Mouse (Mus musculus) thymus, postnatal 14 days (tissue): ENCODE results near the gene Cldn15.

Experiments
- DNase-seq: peaks from one replicate; pipeline ENCODE4 v3.0.0; 2021

Gene Cldn15

DNA sequence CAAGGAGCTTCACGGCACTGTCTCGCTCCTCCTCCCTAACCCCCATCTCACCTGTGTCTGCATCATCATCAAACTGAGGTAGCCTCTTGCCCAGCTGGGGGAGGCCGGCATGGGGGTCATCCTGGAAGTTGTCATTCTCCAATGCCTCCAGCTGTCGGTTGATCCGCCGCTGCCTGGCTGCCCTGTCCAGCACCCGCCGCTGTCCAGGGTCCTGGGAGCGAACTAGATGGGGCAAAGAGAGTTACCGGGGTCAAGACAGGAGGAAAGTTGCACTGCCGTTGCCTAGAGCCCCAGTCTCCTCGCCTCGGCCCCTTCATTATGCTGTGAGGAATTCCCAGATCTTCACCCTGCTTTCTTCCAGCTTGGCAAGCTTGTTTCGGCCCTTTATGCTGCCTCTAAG lies 18.4 kb downstream of the Cldn15 start:
- DNase-seq, result no peak

DNA sequence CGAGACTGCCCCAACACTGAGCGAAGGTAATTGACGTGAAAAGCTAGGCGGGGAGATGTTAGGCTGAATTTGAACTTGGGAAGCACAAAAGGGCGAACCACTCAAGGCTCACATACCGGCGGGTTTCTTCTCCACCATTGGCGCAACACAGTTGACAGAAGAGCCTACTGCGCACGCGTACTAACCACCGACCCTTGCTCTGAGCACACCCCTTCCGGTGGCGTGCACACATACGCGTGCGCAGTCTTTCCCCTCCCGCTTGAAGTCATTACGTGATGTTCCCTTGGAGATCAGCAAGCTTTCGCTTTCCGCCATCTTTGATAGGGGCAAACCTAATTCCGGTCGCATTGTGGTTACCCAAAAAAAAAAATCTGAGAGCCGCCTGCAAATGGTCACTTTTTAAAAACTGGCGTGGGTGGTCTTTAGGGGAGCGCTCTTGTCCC lies 20.3 kb downstream of the Cldn15 start, which contains the start of gene Plod3:
Gene Plod3 (plus strand): TSS at position 325 of the 443 bp plus-strand sequence.
- peak; percentile 98 for DNase-seq

DNA sequence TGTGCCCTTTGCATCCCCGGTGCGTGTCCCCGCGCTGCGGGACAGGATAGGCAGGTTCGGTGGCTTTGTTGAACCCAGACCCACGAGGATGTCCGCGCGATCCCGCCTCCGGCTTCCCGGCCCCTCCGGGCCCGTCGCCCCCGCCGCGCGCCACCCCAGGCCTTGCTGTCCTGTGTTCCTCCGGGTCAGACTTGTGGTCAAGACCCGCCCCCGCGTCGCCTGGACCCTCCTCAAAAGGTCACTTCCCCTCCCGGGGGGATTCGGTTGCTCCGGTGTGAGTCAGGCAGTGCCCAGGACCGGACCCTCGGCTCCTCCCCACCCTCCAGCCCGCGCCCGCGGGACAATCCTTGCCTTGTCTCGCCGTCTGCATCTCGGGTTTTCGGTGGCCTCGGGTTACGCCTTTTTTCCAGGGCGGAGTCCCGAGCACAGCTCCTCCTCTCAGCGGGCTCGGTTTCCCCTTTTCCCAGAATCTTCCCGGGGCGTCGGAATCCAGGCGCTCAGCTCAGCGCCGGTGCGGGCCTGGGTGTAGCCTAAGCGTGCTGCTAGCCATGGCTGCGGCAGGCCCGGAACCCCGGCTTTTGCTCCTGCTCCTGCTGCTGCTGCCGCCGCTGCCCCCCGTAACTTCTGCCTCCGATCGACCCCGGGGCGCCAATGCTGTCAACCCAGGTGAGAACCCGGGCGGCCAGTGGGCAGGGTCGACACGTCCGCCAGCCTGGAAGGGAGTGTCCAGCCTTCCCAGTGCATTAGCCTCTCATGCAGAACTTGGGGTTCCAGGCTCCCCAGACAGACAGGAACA lies 20.9 kb downstream of the Cldn15 start:
- DNase-seq, result peak; percentile 69

DNA sequence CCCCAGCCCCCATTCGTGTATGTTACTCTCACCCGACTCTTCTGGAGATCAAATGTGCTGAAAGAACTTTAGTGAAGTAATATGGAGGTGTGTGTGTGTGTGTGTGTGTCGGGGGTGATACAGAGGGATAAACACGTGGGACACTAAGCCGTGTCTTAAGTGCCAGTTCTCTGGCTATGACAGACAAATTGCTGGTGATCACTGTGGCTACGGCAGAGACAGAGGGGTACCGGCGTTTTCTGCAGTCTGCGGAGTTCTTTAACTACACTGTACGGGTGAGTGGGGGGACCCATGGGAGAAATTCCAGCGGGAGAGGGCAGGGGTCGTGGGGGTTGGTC lies 21.5 kb downstream of the Cldn15 start, which contains the start of gene Znhit1:
Gene Znhit1 (minus strand): TSS at position 88 of the 338 bp plus-strand sequence.
- DNase-seq, result peak; percentile 11

DNA sequence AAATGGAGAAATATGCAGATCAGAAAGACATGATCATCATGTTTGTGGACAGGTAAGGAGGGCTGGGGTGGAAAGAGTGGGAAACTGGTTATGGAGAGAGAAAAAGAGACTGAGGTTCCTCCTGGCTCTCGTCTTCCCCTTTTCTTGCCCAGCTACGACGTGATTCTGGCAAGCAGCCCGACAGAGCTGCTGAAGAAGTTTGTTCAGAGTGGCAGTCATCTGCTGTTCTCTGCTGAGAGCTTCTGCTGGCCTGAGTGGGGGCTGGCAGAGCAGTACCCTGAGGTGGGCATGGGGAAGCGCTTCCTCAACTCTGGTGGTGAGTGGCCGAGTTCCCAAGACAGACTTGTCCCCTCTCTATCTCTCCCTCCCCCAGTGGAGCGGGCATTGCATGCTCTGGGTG lies 22.0 kb downstream of the Cldn15 start:
- DNase-seq, result no peak

DNA sequence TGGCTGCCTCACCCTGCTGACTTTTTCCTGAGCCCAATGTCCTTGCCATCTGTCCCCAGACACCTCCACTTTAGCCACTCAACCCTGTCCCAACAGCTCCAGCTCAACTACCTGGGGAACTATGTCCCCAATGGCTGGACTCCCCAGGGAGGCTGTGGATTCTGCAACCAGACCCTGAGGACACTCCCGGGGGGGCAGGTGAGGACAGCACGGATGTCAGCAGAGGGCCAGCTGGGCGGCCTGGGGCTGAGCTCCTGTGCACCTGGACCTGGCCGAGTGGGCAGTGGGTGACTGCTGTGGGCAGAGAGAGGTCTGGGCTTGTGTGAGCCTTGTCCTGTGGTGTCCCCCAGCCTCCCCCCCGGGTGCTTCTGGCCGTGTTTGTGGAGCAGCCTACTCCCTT lies 23.4 kb downstream of the Cldn15 start:
- DNase-seq, result no peak

DNA sequence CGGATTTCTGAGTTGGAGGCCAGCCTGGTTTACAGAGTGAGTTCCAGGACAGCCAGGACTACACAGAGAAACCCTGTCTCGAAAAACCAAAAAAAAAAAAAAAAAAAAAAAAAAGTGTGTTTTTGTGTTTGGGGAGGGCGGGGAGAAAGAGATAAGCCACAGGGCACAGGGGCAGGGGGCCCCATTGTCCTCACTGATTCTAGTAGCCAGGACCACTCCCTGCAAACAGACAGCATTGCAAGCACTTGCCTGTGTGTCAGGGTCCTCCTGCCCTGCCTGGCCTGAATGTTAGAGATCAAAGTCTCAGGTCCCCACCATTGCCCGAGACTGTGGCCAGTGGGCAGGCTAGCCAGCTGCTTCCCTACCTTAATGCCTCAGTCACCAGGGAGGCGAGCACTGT lies 33.0 kb downstream of the Cldn15 start:
- no peak for DNase-seq

DNA sequence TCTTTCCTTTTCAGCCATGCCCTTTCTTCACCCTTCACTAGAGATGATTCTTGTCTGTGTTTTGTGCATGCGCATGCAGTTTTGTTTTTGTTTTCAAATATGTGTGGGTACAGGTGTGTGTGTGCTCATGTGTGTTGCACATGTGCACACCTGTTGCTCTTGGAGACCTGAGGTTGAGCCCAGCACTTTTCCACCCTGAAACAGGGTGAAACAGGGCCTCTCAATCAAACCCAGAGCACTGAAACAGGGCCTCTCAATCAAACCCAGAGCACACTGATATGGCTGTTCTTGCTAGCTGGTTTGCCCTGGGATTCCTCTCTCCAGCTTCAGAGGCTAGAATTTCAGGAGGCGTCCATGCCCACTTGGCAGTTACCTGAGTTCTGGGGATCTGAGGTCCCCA lies 34.2 kb downstream of the Cldn15 start:
- DNase-seq, result no peak

DNA sequence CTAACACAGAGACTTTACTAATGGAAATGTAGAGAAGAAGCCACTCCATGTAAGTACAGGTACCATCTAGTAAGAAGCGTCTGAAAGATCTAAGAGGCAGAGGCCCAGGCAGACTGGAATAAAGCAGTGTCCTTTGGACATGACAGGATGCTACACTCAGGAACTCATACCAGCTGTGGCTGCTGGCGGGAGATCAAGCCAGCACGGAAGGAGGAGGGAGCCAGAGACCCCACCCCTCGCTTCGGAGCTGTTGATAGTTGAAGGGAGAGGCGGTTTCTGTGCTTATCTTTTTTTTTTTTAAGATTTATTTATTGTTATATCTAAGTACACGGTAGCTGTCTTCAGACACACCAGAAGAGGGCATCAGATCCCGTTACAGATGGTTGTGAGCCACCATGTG lies 40.9 kb downstream of the Cldn15 start:
- DNase-seq, result no peak

DNA sequence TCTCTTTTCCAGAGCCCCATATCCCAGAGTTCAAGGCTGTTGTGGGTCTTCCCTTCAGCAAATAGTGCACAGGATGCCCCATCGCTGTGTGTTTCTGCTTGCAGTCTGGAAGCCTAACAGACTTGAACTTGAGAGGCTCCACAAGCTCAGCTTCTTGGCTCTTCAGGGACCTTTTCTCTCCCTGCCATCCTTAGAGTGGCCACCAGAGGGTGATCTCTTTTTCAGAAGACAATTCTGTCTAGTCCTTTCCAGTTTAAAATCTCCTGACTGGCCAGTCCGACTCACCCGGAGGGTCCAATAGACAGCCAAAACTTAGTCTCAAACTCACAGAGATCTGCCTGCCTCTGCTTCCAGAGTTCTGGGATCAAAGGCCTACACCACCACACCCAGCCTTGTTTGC lies 43.6 kb downstream of the Cldn15 start:
- peak; percentile 50 for DNase-seq

DNA sequence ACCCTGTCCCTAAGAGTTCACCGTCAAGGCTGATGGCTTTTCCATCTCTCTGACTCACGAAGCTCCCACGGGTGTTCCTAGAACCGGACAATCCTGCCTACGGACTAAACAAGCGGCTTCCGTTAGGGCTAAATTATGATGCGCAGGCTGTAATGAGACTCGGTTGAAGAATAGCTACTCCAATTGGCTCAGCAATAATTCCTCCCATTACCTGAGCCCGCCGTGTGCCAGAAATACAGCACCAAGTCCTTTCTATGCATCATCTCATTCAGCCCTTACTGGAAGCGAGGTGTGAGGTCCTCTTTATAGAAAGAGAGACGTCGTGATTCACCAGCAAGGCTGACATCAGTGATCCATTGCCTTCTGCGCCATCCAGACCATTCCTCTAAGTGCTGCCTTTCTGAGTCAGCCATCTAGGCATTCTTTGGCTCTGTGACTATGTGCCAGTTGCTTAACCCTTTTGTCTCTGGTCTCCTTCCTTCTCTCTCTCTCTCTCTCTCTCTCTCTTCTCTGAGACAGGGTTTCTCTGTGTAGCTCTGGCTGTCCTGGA lies 46.1 kb downstream of the Cldn15 start:
- DNase-seq, result no peak

DNA sequence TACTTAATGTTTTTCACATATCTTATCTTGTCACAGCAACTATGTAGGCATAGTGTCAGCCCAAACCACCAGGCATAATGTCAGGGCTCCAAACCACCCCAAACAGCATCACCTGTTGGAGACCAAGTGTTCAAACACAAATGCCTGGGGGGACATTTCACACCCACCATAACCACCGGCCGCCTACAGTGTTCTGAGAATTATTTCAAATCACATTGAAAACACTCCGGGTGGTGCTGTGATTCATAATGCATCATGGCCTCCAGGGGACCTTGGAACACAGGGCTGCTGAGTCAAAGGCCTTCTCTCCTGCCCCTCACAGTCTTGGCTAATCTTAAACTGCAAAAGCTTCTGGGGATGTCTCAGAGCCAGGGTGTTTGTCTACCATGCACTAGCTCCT lies 49.5 kb downstream of the Cldn15 start:
- no peak for DNase-seq

DNA sequence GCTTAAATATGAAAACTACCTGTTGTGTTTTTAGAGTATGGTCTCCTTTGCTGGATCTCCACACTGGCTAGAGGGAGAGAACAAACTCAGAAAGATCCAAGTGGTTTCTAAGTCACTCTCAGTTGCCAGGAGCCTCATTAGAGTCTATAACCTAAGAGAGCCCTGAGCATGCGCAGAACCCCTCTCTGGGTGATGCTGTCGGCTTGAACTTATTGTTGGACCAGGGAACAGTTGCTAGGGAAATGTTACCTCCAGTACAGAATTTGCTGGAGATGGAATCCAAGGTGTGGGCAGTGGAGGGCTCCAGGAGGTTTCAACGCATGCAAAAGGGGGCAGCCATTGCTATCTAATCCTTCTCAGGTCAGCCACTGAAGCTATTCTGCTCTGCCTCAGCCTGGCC lies 57.9 kb downstream of the Cldn15 start:
- no peak for DNase-seq

DNA sequence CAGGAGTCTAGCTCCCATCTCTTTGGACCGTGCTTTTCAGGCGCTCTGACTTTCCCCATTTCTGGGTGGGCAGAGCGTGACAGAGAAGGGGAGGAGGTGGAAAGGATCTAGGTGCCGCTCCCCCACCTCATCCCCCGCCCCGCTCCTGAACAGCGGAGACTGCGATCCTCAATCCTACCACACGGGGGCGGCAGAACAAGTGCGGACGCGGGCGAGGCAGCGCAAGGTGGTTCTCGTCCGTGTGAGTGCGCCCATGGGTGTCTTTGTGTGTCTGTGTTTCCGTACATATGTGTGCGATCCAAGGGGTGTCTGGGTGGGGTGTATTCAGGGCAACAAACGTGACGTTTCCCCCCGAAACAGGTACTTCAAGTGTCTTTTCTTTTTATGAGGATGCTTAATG lies 58.7 kb downstream of the Cldn15 start:
- peak; percentile 88 for DNase-seq
